ENCODE assay signal across 21 mouse cellular contexts in genomic region chr3:105018783-105019105, GRCm38 (mm10). TPM values are rescaled to one million over a fixed set of nuclear protein-coding genes. Genes with fewer than 3 reads are reported as not detected.
DNase-seq lines count a peak whose midpoint lies in the region; ATAC-seq and TF ChIP-seq lines count a peak whose summit lies in the region.
"Had no signal": no experiment of that assay in that cellular context is flagged by ENCODE, and none has a peak within 500 bp of the region (broad histone marks: within the 10 kb centered on the region; RNA-seq: fewer than 3 reads in every experiment).

No protein-coding gene starts in this region.

- H3K27ac ChIP-seq in heart, embryonic 10.5 days = peak overlapping the region; percentile 64
- peak overlapping the region; percentile 56 for H3K27ac ChIP-seq in kidney, embryonic 15.5 days
- H3K27ac ChIP-seq in lung, embryonic 16.5 days (ENCODE audit: low read length) = peak overlapping the region; percentile 72
- H3K27ac ChIP-seq in small intestine, adult 2 months (ENCODE audit: insufficient read depth, low read depth, low read length) = peak overlapping the region; percentile 33
- H3K27ac ChIP-seq: forebrain, embryonic 12.5 days; limb, embryonic 13.5 days had no signal

- TF ChIP-seq CTCF in small intestine, adult 2 months (IDR thresholded peaks at IDR 0.05; ENCODE audit: extremely low read depth, insufficient read length, insufficient replicate concordance, low read depth, low read length) = no peak

- intact Hi-C loops in heart, postnatal 36 days (cut with DNase I) = loop anchor here (1.0 kb wide), 1 partner anchor 33 kb away; no protein-coding TSS in a partner anchor

- DNase-seq in heart, embryonic 10.5 days (ENCODE audit: low spot score) = no peak
- no peak for DNase-seq in heart, postnatal 36 days
- no peak for DNase-seq in kidney, adult 11 months
- no peak for DNase-seq in lung, postnatal 4 days
- DNase-seq in urinary bladder, postnatal 36 days (ENCODE audit: low spot score in 2 of 2) = no peak
- DNase-seq: cerebellum, adult 2 months; retina, postnatal 1 day had no signal

- H3K4me3 ChIP-seq in heart, embryonic 10.5 days = no peak overlapping the region
- no peak overlapping the region for H3K4me3 ChIP-seq in kidney, embryonic 15.5 days (replicated peaks)
- no peak overlapping the region for H3K4me3 ChIP-seq in lung, embryonic 16.5 days (ENCODE audit: low read length)
- H3K4me3 ChIP-seq in small intestine, adult 2 months (ENCODE audit: low read depth, low read length) = no peak overlapping the region
- H3K4me3 ChIP-seq: embryonic facial prominence, embryonic 15.5 days; forebrain, embryonic 12.5 days; limb, embryonic 13.5 days had no signal

- no peaks in the 10 kb centered on the region for H3K9me3 ChIP-seq in heart, embryonic 10.5 days
- no peaks in the 10 kb centered on the region for H3K9me3 ChIP-seq in kidney, embryonic 15.5 days (replicated peaks)
- H3K9me3 ChIP-seq in lung, embryonic 16.5 days (ENCODE audit: control insufficient read depth, low read length) = no peaks in the 10 kb centered on the region
- H3K9me3 ChIP-seq: embryonic facial prominence, embryonic 15.5 days; forebrain, embryonic 12.5 days; limb, embryonic 13.5 days had no signal

- H3K4me2 ChIP-seq in kidney, embryonic 15.5 days = no peak overlapping the region
- H3K4me2 ChIP-seq in lung, embryonic 16.5 days (ENCODE audit: low read depth, low read length) = no peak overlapping the region
- H3K4me2 ChIP-seq: embryonic facial prominence, embryonic 15.5 days; forebrain, embryonic 12.5 days; limb, embryonic 13.5 days had no signal

- 75% methylated on average over 6 of the region's 6 CpGs for WGBS in heart, embryonic 10.5 days
- 88% methylated on average over 6 of the region's 6 CpGs for WGBS in kidney, embryonic 15.5 days
- WGBS in lung, embryonic 16.5 days = 70% methylated on average over 6 of the region's 6 CpGs
- 67% methylated on average over 6 of the region's 6 CpGs for WGBS in small intestine, adult 2 months

- H3K27me3 ChIP-seq in heart, embryonic 10.5 days (ENCODE audit: insufficient read depth, poor library complexity, severe bottlenecking) = no peaks in the 10 kb centered on the region
- H3K27me3 ChIP-seq in kidney, embryonic 15.5 days = no peaks in the 10 kb centered on the region
- H3K27me3 ChIP-seq in lung, embryonic 16.5 days (ENCODE audit: control insufficient read depth, insufficient read depth, low read depth, low read length) = no peaks in the 10 kb centered on the region
- H3K27me3 ChIP-seq in small intestine, adult 2 months (ENCODE audit: control insufficient read depth, insufficient read depth, low read length) = no peaks in the 10 kb centered on the region
- H3K27me3 ChIP-seq: embryonic facial prominence, embryonic 15.5 days; forebrain, embryonic 12.5 days; limb, embryonic 13.5 days had no signal

- TF ChIP-seq POLR2A in small intestine, adult 2 months (IDR thresholded peaks at IDR 0.05; ENCODE audit: low read depth, low read length) = no peak

- peaks cover 23% of the 10 kb centered on the region for H3K36me3 ChIP-seq in heart, embryonic 10.5 days
- 0 out of 2 replicates have a peak, but pooled peaks cover 13% of the 10 kb centered on the region for H3K36me3 ChIP-seq in kidney, embryonic 15.5 days
- no peaks in the 10 kb centered on the region; the same call in 1 of the 2 replicates for H3K36me3 ChIP-seq in lung, embryonic 16.5 days (ENCODE audit: control insufficient read depth, insufficient read depth, low read length)
- no peaks in the 10 kb centered on the region; the same call in 1 of the 2 replicates for H3K36me3 ChIP-seq in small intestine, adult 2 months (ENCODE audit: control insufficient read depth, insufficient read depth, low read length)
- H3K36me3 ChIP-seq: forebrain, embryonic 12.5 days had no signal

- H3K9ac ChIP-seq in kidney, embryonic 15.5 days = no peak overlapping the region
- H3K9ac ChIP-seq in lung, embryonic 16.5 days (ENCODE audit: low read length) = no peak overlapping the region
- H3K9ac ChIP-seq: embryonic facial prominence, embryonic 15.5 days; forebrain, embryonic 12.5 days; limb, embryonic 13.5 days had no signal

- no peak for ATAC-seq in kidney, embryonic 15.5 days (replicated peaks; ENCODE audit: low FRiP score)
- no peak for ATAC-seq in lung, embryonic 16.5 days (ENCODE audit: low read depth)

- H3K4me1 ChIP-seq in heart, embryonic 10.5 days = peaks cover 79% of the 10 kb centered on the region
- 0 out of 2 replicates have a peak, but pooled peaks cover 2% of the 10 kb centered on the region for H3K4me1 ChIP-seq in kidney, embryonic 15.5 days
- peaks cover 53% of the 10 kb centered on the region for H3K4me1 ChIP-seq in lung, embryonic 16.5 days (replicated peaks; ENCODE audit: control insufficient read depth, insufficient read depth, low read length)
- peaks cover 15% of the 10 kb centered on the region for H3K4me1 ChIP-seq in small intestine, adult 2 months (ENCODE audit: control insufficient read depth, insufficient read depth, insufficient read length, low read length)
- H3K4me1 ChIP-seq: embryonic facial prominence, embryonic 15.5 days had no signal

RNA-seq across cellular contexts. Expression of gene Cttnbp2nl, which starts 34.2 kb away (rescaled TPM):
- 35.9 and 37.4 TPM in 2 replicates for polyA plus RNA-seq in heart, embryonic 10.5 days (2016; fragmentation: Nextera tagmentation; extraction: Ambion mirVana)
- 10 to 100 TPM; 18.9 to 19.6 TPM for total RNA-seq in heart, postnatal 36 days (2021)
- polyA plus RNA-seq in kidney, embryonic 15.5 days (2015; fragmentation: Nextera tagmentation; extraction: Ambion mirVana) = 26.4 and 29.4 TPM in 2 replicates
- polyA plus RNA-seq in lung, embryonic 16.5 days (2015; fragmentation: Nextera tagmentation; extraction: Ambion mirVana) = 36.3 and 38.2 TPM in 2 replicates
- 2.0 and 2.9 TPM in 2 replicates for polyA plus RNA-seq in small intestine, adult 2 months (2012; rRNA removed)

RNA-seq across cellular contexts. Expression of gene 4930564D02Rik, which starts 47.9 kb away (rescaled TPM):
- not detected in 2 replicates for polyA plus RNA-seq in heart, embryonic 10.5 days (2016; fragmentation: Nextera tagmentation; extraction: Ambion mirVana)
- total RNA-seq in heart, postnatal 36 days (2021) = not detected
- polyA plus RNA-seq in kidney, embryonic 15.5 days (2015; fragmentation: Nextera tagmentation; extraction: Ambion mirVana) = not detected in 2 replicates
- polyA plus RNA-seq in lung, embryonic 16.5 days (2015; fragmentation: Nextera tagmentation; extraction: Ambion mirVana) = not detected in 2 replicates
- not detected in 2 replicates for polyA plus RNA-seq in small intestine, adult 2 months (2012; rRNA removed)
- total RNA-seq: adrenal gland, adult 18-20 months; hematopoietic stem cell, adult 5-6 weeks; left cerebral cortex, adult 8-10 months; midbrain, postnatal 0 days had no signal
- polyA plus RNA-seq: brain, embryonic 14.5 days; cerebellum, adult 2 months; cortical plate, adult 2 months; embryonic facial prominence, embryonic 15.5 days; forebrain, embryonic 12.5 days; limb, embryonic 13.5 days; midbrain, postnatal 0 days; neural tube, embryonic 14.5 days; spleen, adult 2 months had no signal

RNA-seq across cellular contexts. Expression of gene Wnt2b, which starts 57.0 kb away (rescaled TPM):
- polyA plus RNA-seq in heart, embryonic 10.5 days (2016; fragmentation: Nextera tagmentation; extraction: Ambion mirVana) = 1.3 and 1.6 TPM in 2 replicates
- total RNA-seq in heart, postnatal 36 days (2021) = 1 to 10 TPM; 1.1 to 1.8 TPM
- polyA plus RNA-seq in kidney, embryonic 15.5 days (2015; fragmentation: Nextera tagmentation; extraction: Ambion mirVana) = 0.36 and 1.1 TPM in 2 replicates
- polyA plus RNA-seq in lung, embryonic 16.5 days (2015; fragmentation: Nextera tagmentation; extraction: Ambion mirVana) = 1.0 and 1.3 TPM in 2 replicates
- polyA plus RNA-seq in small intestine, adult 2 months (2012; rRNA removed) = 6.5 and 9.7 TPM in 2 replicates
- total RNA-seq: hematopoietic stem cell, adult 5-6 weeks had no signal
